ENCODE assay signal across 9 mouse cellular contexts in genomic region chr9:60648981-60649975, GRCm38 (mm10). TPM values are rescaled to one million over a fixed set of nuclear protein-coding genes. Genes with fewer than 3 reads are reported as not detected.
DNase-seq lines count a peak whose midpoint lies in the region; ATAC-seq lines count a peak whose summit lies in the region.
"Had no signal": no experiment of that assay in that cellular context is flagged by ENCODE, and none has a peak within 500 bp of the region (broad histone marks: within the 10 kb centered on the region; RNA-seq: fewer than 3 reads in every experiment).

No protein-coding gene starts in this region.

- H3K9me3 ChIP-seq in heart, embryonic 11.5 days (replicated peaks; ENCODE audit: control insufficient read depth, low read length), result no peaks in the 10 kb centered on the region
- H3K9me3 ChIP-seq in midbrain, embryonic 13.5 days, result no peaks in the 10 kb centered on the region
- no peaks in the 10 kb centered on the region for H3K9me3 ChIP-seq in stomach, embryonic 14.5 days (ENCODE audit: control insufficient read depth, low read depth, low read length)
- H3K9me3 ChIP-seq: limb, embryonic 12.5 days had no signal

- H3K4me1 ChIP-seq in heart, embryonic 11.5 days (ENCODE audit: control insufficient read depth, insufficient read depth, low read length), result no peaks in the 10 kb centered on the region
- H3K4me1 ChIP-seq in midbrain, embryonic 13.5 days (replicated peaks), result peaks cover 32% of the 10 kb centered on the region
- peaks cover 6% of the 10 kb centered on the region; the same call in 1 of the 2 replicates for H3K4me1 ChIP-seq in stomach, embryonic 14.5 days (ENCODE audit: control insufficient read depth, insufficient read depth, low read length)
- H3K4me1 ChIP-seq: limb, embryonic 12.5 days had no signal

- no peak for ATAC-seq in heart, embryonic 11.5 days (replicated peaks; ENCODE audit: insufficient number of reproducible peaks, low FRiP score, low TSS enrichment)
- peak; percentile 80 for ATAC-seq in midbrain, embryonic 13.5 days
- no peak for ATAC-seq in stomach, embryonic 14.5 days (ENCODE audit: insufficient number of reproducible peaks, insufficient read depth, low FRiP score, low read depth)
- no peak for ATAC-seq in erythroid progenitor cell, adult 5-6 weeks (replicated peaks; ENCODE audit: low FRiP score, poor library complexity, severe bottlenecking)

- 61% methylated on average over 18 of the region's 18 CpGs for WGBS in heart, embryonic 11.5 days (ENCODE audit: insufficient replicate concordance)
- 18% methylated on average over 18 of the region's 18 CpGs for WGBS in midbrain, embryonic 13.5 days
- 46% methylated on average over 18 of the region's 18 CpGs for WGBS in stomach, embryonic 14.5 days

- no peak overlapping the region for H3K4me3 ChIP-seq in heart, embryonic 11.5 days (ENCODE audit: low read depth, low read length)
- peak overlapping the region; percentile 12 for H3K4me3 ChIP-seq in midbrain, embryonic 13.5 days (replicated peaks)
- H3K4me3 ChIP-seq in stomach, embryonic 14.5 days (ENCODE audit: low read depth, low read length), result no peak overlapping the region
- H3K4me3 ChIP-seq: limb, embryonic 12.5 days had no signal

- no peaks in the 10 kb centered on the region for H3K36me3 ChIP-seq in heart, embryonic 11.5 days (ENCODE audit: control insufficient read depth, insufficient read depth, low read length)
- peaks cover 18% of the 10 kb centered on the region for H3K36me3 ChIP-seq in midbrain, embryonic 13.5 days
- H3K36me3 ChIP-seq in stomach, embryonic 14.5 days (ENCODE audit: control insufficient read depth, insufficient read depth, low read length), result no peaks in the 10 kb centered on the region
- H3K36me3 ChIP-seq: limb, embryonic 12.5 days had no signal

- no peaks in the 10 kb centered on the region for H3K27me3 ChIP-seq in heart, embryonic 11.5 days (ENCODE audit: control insufficient read depth, insufficient read depth, low read length)
- H3K27me3 ChIP-seq in midbrain, embryonic 13.5 days, result no peaks in the 10 kb centered on the region
- H3K27me3 ChIP-seq in stomach, embryonic 14.5 days (ENCODE audit: control insufficient read depth, insufficient read depth, low read length), result no peaks in the 10 kb centered on the region
- H3K27me3 ChIP-seq: limb, embryonic 12.5 days had no signal

- H3K4me2 ChIP-seq in heart, embryonic 11.5 days, result no peak overlapping the region
- H3K4me2 ChIP-seq in midbrain, embryonic 13.5 days (replicated peaks), result peak overlapping the region; percentile 34
- no peak overlapping the region for H3K4me2 ChIP-seq in stomach, embryonic 14.5 days (replicated peaks; ENCODE audit: low read depth, low read length)
- H3K4me2 ChIP-seq: limb, embryonic 12.5 days had no signal

- no peak overlapping the region for H3K27ac ChIP-seq in heart, embryonic 11.5 days (ENCODE audit: low read depth, low read length)
- peak overlapping the region; percentile 81 for H3K27ac ChIP-seq in midbrain, embryonic 13.5 days
- peak overlapping the region; percentile 27; the same call in 1 of the 2 replicates for H3K27ac ChIP-seq in stomach, embryonic 14.5 days (ENCODE audit: low read length)
- H3K27ac ChIP-seq: limb, embryonic 12.5 days had no signal

- peak; percentile 50 to 52 for DNase-seq in heart, adult 18-20 months
- peak; percentile 82 to 83 for DNase-seq in cerebellum, postnatal 14 days
- DNase-seq in heart, adult 9 months (ENCODE audit: low spot score in 2 of 2), result peak; percentile 23 to 26
- DNase-seq in layer of hippocampus, adult 9-11 months, result peak; percentile 58

- H3K9ac ChIP-seq in heart, embryonic 11.5 days (ENCODE audit: low read depth, low read length), result no peak overlapping the region
- peak overlapping the region; percentile 44 for H3K9ac ChIP-seq in midbrain, embryonic 13.5 days (replicated peaks)
- H3K9ac ChIP-seq in stomach, embryonic 14.5 days (replicated peaks; ENCODE audit: low read depth, low read length), result no peak overlapping the region
- H3K9ac ChIP-seq: limb, embryonic 12.5 days had no signal

RNA-seq across cellular contexts. Expression of gene Lrrc49, which starts 38.7 kb away (rescaled TPM):
- total RNA-seq in heart, adult 18-20 months (2021), result 1 to 10 TPM; 3.5 to 4.4 TPM
- 9.3 and 10.3 TPM in 2 replicates for polyA plus RNA-seq in heart, embryonic 11.5 days (2014; fragmentation: Nextera tagmentation; extraction: Ambion mirVana)
- 79.2 and 83.6 TPM in 2 replicates for polyA plus RNA-seq in midbrain, embryonic 13.5 days (2015; fragmentation: Nextera tagmentation; extraction: Ambion mirVana)
- polyA plus RNA-seq in stomach, embryonic 14.5 days (2014; fragmentation: Nextera tagmentation; extraction: Ambion mirVana), result 23.3 TPM in 2 replicates
- total RNA-seq in erythroid progenitor cell, adult 5-6 weeks (2015; ENCODE audit: low replicate concordance), result 9.6 TPM in 1 of 2 replicates, not detected in the other
- total RNA-seq in erythroid progenitor cell, adult 5-6 weeks (2017; ENCODE audit: low replicate concordance), result not detected in 2 replicates

Comparison
In these comparisons a context has a peak if more than half of its experiments do, and no peak if none do; other contexts are left out.
1. DNase-seq: peak in every context shown above with its lines; median percentile 82 in cerebellum, postnatal 14 days; 58 in layer of hippocampus, adult 9-11 months; 51 in heart, adult 18-20 months; 24 in heart, adult 9 months.